In the genomic region with DNA sequence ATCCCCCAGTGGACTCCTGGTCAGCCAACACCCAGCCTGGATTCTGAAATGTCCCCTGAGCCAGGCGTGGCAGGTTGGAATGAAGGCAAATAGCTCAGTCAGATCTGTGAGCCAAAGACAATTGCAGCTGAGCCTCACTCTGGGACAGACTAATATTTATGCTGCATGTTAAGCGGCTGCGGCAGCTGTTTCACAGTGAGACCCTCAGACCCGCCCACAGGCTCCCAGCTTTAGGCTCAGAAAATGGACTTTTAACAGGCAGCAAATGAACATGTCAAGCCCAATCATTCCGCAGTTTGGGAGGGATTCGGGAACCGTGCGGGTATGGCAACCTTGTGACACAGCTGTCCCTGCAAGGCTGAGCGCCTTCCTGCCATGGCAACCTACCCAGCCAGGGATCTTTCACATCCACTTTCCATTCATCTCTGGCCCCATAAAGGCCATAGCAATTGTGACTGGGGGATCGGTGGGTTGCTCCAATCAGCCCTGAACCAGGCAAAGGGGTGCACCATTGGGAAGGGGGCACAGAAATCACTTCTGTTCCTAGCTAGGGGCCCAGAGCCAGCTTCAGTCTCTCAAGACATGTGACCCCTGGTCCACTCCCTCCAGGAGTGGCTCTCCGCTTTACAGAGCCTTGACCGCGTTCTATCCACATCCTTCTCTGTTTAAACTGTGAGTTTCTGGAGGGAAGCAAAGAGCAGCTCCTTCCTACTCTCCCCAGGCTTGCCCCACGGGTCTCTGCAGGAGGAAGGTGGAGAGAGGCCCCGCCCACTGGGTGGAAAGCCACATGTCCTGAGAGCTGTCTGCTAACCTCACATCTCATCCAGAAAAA, we compare ENCODE assay signal across 8 mouse cellular contexts. TPM values are rescaled to one million over a fixed set of nuclear protein-coding genes. Genes with fewer than 3 reads are reported as not detected.
DNase-seq lines count a peak whose midpoint lies in the region; ATAC-seq lines count a peak whose summit lies in the region.
"Had no signal": no experiment of that assay in that cellular context is flagged by ENCODE, and none has a peak within 500 bp of the region (broad histone marks: within the 10 kb centered on the region; RNA-seq: fewer than 3 reads in every experiment).

No protein-coding gene starts in this region.

- no peak overlapping the region for H3K4me3 ChIP-seq in limb, embryonic 13.5 days
- no peak overlapping the region for H3K4me3 ChIP-seq in limb, embryonic 10.5 days
- H3K4me3 ChIP-seq in forebrain, embryonic 14.5 days (ENCODE audit: low read depth, low read length) = no peak overlapping the region
- H3K4me3 ChIP-seq in stomach, embryonic 16.5 days (replicated peaks; ENCODE audit: low read length) = no peak overlapping the region

- ATAC-seq in limb, embryonic 13.5 days (ENCODE audit: low FRiP score, low read depth) = peak; percentile 48
- ATAC-seq in forebrain, embryonic 14.5 days = peak; percentile 85
- peak; percentile 35; the same call in 1 of the 2 replicates for ATAC-seq in stomach, embryonic 16.5 days (ENCODE audit: insufficient read depth, low FRiP score)

- no peaks in the 10 kb centered on the region for H3K27me3 ChIP-seq in limb, embryonic 13.5 days
- H3K27me3 ChIP-seq in limb, embryonic 10.5 days (ENCODE audit: low read depth, poor library complexity, severe bottlenecking) = no peaks in the 10 kb centered on the region
- no peaks in the 10 kb centered on the region for H3K27me3 ChIP-seq in forebrain, embryonic 14.5 days (replicated peaks; ENCODE audit: control insufficient read depth, insufficient read depth, low read length)
- H3K27me3 ChIP-seq in stomach, embryonic 16.5 days (ENCODE audit: control insufficient read depth, insufficient read depth, low read length) = no peaks in the 10 kb centered on the region

- H3K4me2 ChIP-seq in limb, embryonic 13.5 days (replicated peaks) = no peak overlapping the region
- no peak overlapping the region for H3K4me2 ChIP-seq in forebrain, embryonic 14.5 days (ENCODE audit: low read length)
- H3K4me2 ChIP-seq in stomach, embryonic 16.5 days (ENCODE audit: low read depth, low read length) = no peak overlapping the region

- H3K36me3 ChIP-seq in limb, embryonic 13.5 days = no peaks in the 10 kb centered on the region
- H3K36me3 ChIP-seq in limb, embryonic 10.5 days = no peaks in the 10 kb centered on the region
- no peaks in the 10 kb centered on the region for H3K36me3 ChIP-seq in forebrain, embryonic 14.5 days (ENCODE audit: control insufficient read depth, insufficient read depth, low read length)
- no peaks in the 10 kb centered on the region for H3K36me3 ChIP-seq in stomach, embryonic 16.5 days (ENCODE audit: control insufficient read depth, insufficient read depth, low read length)

- no peaks in the 10 kb centered on the region for H3K9me3 ChIP-seq in limb, embryonic 13.5 days
- no peaks in the 10 kb centered on the region for H3K9me3 ChIP-seq in limb, embryonic 10.5 days (replicated peaks)
- no peaks in the 10 kb centered on the region for H3K9me3 ChIP-seq in forebrain, embryonic 14.5 days (replicated peaks; ENCODE audit: control insufficient read depth, low read length)
- H3K9me3 ChIP-seq in stomach, embryonic 16.5 days (replicated peaks; ENCODE audit: control insufficient read depth, low read length) = no peaks in the 10 kb centered on the region

- 57% methylated on average over 15 of the region's 15 CpGs for WGBS in limb, embryonic 13.5 days
- WGBS in limb, embryonic 10.5 days = 79% methylated on average over 15 of the region's 15 CpGs
- whole genome bisulfite sequencing in forebrain, embryonic 14.5 days = 51% methylated on average over 15 of the region's 15 CpGs
- 44% methylated on average over 15 of the region's 15 CpGs for WGBS in stomach, embryonic 16.5 days

- H3K27ac ChIP-seq in limb, embryonic 13.5 days = no peak overlapping the region
- no peak overlapping the region for H3K27ac ChIP-seq in limb, embryonic 10.5 days
- H3K27ac ChIP-seq in forebrain, embryonic 14.5 days (ENCODE audit: low read depth, low read length) = peak overlapping the region; percentile 65; the same call in 1 of the 2 replicates
- H3K27ac ChIP-seq in stomach, embryonic 16.5 days (ENCODE audit: low read length) = peak overlapping the region; percentile 48

- no peak overlapping the region for H3K9ac ChIP-seq in limb, embryonic 13.5 days
- no peak overlapping the region for H3K9ac ChIP-seq in forebrain, embryonic 14.5 days (ENCODE audit: low read length)
- H3K9ac ChIP-seq in stomach, embryonic 16.5 days (ENCODE audit: low read length) = no peak overlapping the region

- peaks cover 14% of the 10 kb centered on the region for H3K4me1 ChIP-seq in limb, embryonic 13.5 days
- H3K4me1 ChIP-seq in limb, embryonic 10.5 days = peaks cover 17% of the 10 kb centered on the region
- H3K4me1 ChIP-seq in forebrain, embryonic 14.5 days (ENCODE audit: control insufficient read depth, insufficient read depth, low read length) = peaks cover 8% of the 10 kb centered on the region; the same call in 1 of the 2 replicates
- peaks cover 15% of the 10 kb centered on the region for H3K4me1 ChIP-seq in stomach, embryonic 16.5 days (ENCODE audit: control insufficient read depth, insufficient read depth, low read length)

- no peak for DNase-seq in limb, embryonic 10.5 days (ENCODE audit: low spot score)
- DNase-seq in forebrain, embryonic 14.5 days (ENCODE audit: low spot score) = peak; percentile 81
- DNase-seq in mesoderm, embryonic 11.5 days (ENCODE audit: low read depth, low spot score) = peak; percentile 47
- no peak for DNase-seq in right cerebral cortex, postnatal 36 days (ENCODE audit: low spot score in 2 of 2)
- DNase-seq in spleen, postnatal 14 days (ENCODE audit: low spot score in 2 of 2) = no peak
- DNase-seq: thymus, adult 18-20 months had no signal

RNA-seq across cellular contexts. Expression of a gene that starts 39.2 kb away (rescaled TPM):
- polyA plus RNA-seq in limb, embryonic 13.5 days (2015; fragmentation: Nextera tagmentation; extraction: Ambion mirVana) = 25.5 and 26.4 TPM in 2 replicates
- 17.5 and 19.8 TPM in 2 replicates for polyA plus RNA-seq in limb, embryonic 10.5 days (2016; fragmentation: Nextera tagmentation; extraction: Ambion mirVana)
- 13.6 and 13.7 TPM in 2 replicates for polyA plus RNA-seq in forebrain, embryonic 14.5 days (2014; fragmentation: Nextera tagmentation; extraction: Ambion mirVana)
- 25.1 TPM in 2 replicates for polyA plus RNA-seq in stomach, embryonic 16.5 days (2015; fragmentation: Nextera tagmentation; extraction: Ambion mirVana)

Comparison
In these comparisons a context has a peak if more than half of its experiments do, and no peak if none do; other contexts are left out.
1. ATAC-seq: peak in every context shown above with its lines; median percentile 85 in forebrain, embryonic 14.5 days; 48 in limb, embryonic 13.5 days; 35 in stomach, embryonic 16.5 days.
2. H3K27ac ChIP-seq: peak in forebrain, embryonic 14.5 days (single experiment) and stomach, embryonic 16.5 days (single experiment); none in limb, embryonic 13.5 days (single experiment) and limb, embryonic 10.5 days (single experiment).
3. DNase-seq: peak in forebrain, embryonic 14.5 days (single experiment) and mesoderm, embryonic 11.5 days (single experiment); none in limb, embryonic 10.5 days (single experiment), right cerebral cortex, postnatal 36 days (0 of 2) and spleen, postnatal 14 days (0 of 2).